Mouse (Mus musculus) forebrain, embryonic 10.5 days (tissue): ENCODE results near the gene Chaf1a. TPM values are rescaled to one million over a fixed set of nuclear protein-coding genes. Genes with fewer than 3 reads are reported as not detected.

Source experiments
- DNase-seq: peaks from one replicate; pipeline ENCODE4 v3.0.0-alpha.2; 2017; ENCODE audit warnings: low spot score; ENCODE audit errors: extremely low spot score
- H3K27ac ChIP-seq: fragments of 300-500 bp; sonication (generic); 2 replicates; pipeline ENCODE4 v1.5.1; 2016; ENCODE audit warnings: mild to moderate bottlenecking
- H3K27me3 ChIP-seq: fragments of 300-500 bp; sonication (generic); 2 replicates; pipeline ENCODE4 v1.6.1; 2016; ENCODE audit warnings: mild to moderate bottlenecking; ENCODE audit not compliant: poor library complexity, severe bottlenecking
- H3K36me3 ChIP-seq: fragments of 300-500 bp; sonication (generic); replicated peaks from 2 replicates; pipeline ENCODE4 v1.6.1; 2016; ENCODE audit warnings: mild to moderate bottlenecking, moderate library complexity
- H3K4me1 ChIP-seq: fragments of 300-500 bp; sonication (generic); 2 replicates; pipeline ENCODE4 v1.6.1; 2016
- H3K4me3 ChIP-seq: fragments of 300-500 bp; sonication (generic); 2 replicates; pipeline ENCODE4 v1.5.1; 2016; ENCODE audit warnings: mild to moderate bottlenecking, moderate library complexity
- H3K9me3 ChIP-seq: fragments of 300-500 bp; sonication (generic); 2 replicates; pipeline ENCODE4 v1.6.1; 2016; ENCODE audit warnings: mild to moderate bottlenecking, moderate library complexity
- WGBS: fragments of 180-500 bp; shearing (Covaris S2); methylation state at CpG from one replicate; pipeline ENCODE4 v1.1.7; 2016; 5-methylcytosine and 5-hydroxymethylcytosine counted together
- polyA plus RNA-seq: library from polyadenylated mRNA; unstranded; fragments of >200 nt; fragmentation: Nextera tagmentation; extraction: Ambion mirVana; gene quantifications from 2 replicates; pipeline ENCODE4 v1.2.1, GENCODE M21; 2016

The Chaf1a gene
- polyA plus RNA-seq, 1 experiment from 2014 or later: 53.9 TPM

DNA sequence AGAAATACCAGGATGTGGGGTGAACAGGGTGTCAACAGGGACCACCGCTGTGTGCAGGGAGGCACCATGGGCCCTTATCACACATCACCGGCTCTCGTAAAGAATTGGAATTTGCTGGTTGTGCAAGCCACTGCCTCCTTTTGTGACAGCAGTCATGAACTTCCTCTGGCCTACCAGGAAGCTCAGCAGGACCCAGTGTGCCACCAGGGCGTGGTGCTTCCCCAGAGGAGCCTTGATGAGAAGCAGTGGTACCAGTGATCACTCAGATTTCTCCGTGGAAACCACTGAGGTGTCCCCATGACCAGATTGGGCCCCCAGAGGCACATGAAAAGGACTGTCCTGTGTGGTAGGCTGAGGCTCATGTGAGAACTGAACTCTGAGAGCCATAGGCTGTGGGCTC is 16.9 kb upstream of the Chaf1a start:
- H3K27ac ChIP-seq: peak overlapping the region; percentile 48; the same call in 1 of the 2 replicates
- 81% methylated on average over 5 of the region's 5 CpGs for WGBS

DNA sequence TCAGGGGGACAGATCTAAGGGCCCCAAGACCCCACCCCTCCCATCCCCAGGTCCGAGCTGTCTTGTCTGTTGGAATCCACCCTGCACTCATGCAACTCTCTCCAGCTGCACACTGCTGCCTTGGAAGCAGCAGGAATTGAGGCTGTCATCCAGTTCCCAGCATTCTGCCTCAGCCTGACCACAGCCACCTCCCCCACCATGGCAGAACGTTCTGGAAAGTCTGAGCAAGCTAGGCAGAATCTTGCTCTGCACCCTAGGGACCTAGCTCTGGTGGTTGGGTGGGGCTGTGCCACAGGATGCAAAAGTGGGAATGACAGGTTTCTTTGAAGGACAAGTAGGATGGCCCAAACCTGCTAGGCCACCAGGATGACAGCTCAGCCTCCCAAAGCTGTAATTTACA is 15.8 kb upstream of the Chaf1a start:
- Histone ChIP-seq H3K27me3 (no peaks in the 10 kb centered on the region), H3K4me1 (peaks cover 15% of the 10 kb centered on the region), H3K4me3 (no peak overlapping the region), H3K27ac (no peak overlapping the region), H3K9me3 (no peaks in the 10 kb centered on the region), H3K36me3 (peaks cover 85% of the 10 kb centered on the region)
- no peak for DNase-seq
- WGBS: 83% methylated on average over 2 of the region's 2 CpGs

More for the DNA sequence above, 16.9 kb upstream of the Chaf1a start:
- no peaks in the 10 kb centered on the region for H3K27me3 ChIP-seq
- no peak overlapping the region for H3K4me3 ChIP-seq
- peaks cover 85% of the 10 kb centered on the region for H3K36me3 ChIP-seq
- H3K4me1 ChIP-seq: peaks cover 15% of the 10 kb centered on the region
- no peak for DNase-seq
- no peaks in the 10 kb centered on the region for H3K9me3 ChIP-seq

DNA sequence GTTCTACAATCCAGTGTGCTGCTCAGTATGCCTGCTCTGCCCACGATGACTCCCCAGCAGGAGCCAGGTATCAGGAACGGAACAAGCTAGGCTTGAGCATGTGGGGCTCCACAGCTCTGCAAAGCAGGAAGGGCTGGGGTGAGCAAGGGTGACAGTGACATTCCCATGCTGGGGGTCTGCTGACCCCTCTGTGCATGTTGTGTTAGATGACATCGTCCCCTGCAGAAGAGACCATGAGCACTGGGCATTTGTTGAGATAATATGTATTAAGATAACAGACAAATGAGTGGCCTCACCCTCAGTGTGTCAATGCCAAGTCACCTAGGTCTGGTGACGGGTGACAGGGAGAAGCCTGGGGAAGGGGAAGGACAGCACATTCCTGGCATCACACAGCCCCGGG is 15.3 kb upstream of the Chaf1a start:
- Histone ChIP-seq H3K9me3 (no peaks in the 10 kb centered on the region), H3K36me3 (peaks cover 85% of the 10 kb centered on the region), H3K27ac (no peak overlapping the region), H3K27me3 (no peaks in the 10 kb centered on the region), H3K4me3 (no peak overlapping the region), H3K4me1 (peaks cover 15% of the 10 kb centered on the region)
- 85% methylated on average over 5 of the region's 5 CpGs for WGBS
- no peak for DNase-seq

DNA sequence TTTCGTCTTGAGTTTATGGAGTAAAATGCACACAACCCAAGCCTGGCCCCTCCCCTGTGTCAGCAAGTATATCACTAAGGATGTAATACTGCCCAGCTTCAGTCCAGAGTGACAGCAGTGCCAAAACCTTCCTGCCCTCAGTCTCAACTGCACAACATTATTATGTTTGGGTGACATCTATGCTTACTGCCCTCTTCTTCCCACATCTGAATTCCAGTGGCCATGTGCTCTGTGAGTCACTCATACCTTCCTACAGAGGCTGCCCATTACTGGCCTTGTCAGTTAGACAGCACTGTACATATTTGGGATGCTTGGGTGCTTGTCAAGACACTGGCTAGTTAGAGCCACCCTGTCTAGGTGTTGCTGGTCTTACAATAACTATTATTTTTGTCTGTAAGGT is 13.9 kb upstream of the Chaf1a start:
- WGBS: 97% methylated on average over 1 of the region's 1 CpGs
- peaks cover 85% of the 10 kb centered on the region for H3K36me3 ChIP-seq
- no peak overlapping the region for H3K27ac ChIP-seq
- H3K9me3 ChIP-seq: no peaks in the 10 kb centered on the region
- peaks cover 15% of the 10 kb centered on the region for H3K4me1 ChIP-seq
- no peak overlapping the region for H3K4me3 ChIP-seq
- no peak for DNase-seq
- H3K27me3 ChIP-seq: no peaks in the 10 kb centered on the region

DNA sequence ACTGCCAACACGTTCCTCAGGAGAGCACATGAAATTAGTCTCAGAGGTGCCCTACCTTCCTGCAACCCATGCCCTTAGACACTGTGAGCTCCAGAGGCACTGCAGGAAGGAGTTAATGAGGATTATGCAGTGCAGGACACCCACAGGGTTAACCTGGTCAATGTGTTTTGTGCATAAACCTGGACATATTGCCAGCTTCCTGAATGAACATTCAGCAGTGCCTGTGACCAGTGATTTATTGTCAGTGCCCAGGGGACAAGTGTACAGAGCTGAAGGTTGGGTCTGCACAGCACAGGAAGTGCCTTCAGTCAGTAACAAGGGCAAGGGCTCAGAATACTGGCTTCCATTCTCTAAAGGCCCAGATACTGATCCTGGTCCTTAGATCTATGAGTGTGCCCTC is 13.4 kb upstream of the Chaf1a start:
- no peak for DNase-seq
- Histone ChIP-seq H3K4me3 (no peak overlapping the region), H3K27ac (no peak overlapping the region), H3K9me3 (no peaks in the 10 kb centered on the region), H3K36me3 (peaks cover 90% of the 10 kb centered on the region), H3K4me1 (peaks cover 15% of the 10 kb centered on the region), H3K27me3 (no peaks in the 10 kb centered on the region)
- WGBS: 80% methylated on average over 1 of the region's 1 CpGs

DNA sequence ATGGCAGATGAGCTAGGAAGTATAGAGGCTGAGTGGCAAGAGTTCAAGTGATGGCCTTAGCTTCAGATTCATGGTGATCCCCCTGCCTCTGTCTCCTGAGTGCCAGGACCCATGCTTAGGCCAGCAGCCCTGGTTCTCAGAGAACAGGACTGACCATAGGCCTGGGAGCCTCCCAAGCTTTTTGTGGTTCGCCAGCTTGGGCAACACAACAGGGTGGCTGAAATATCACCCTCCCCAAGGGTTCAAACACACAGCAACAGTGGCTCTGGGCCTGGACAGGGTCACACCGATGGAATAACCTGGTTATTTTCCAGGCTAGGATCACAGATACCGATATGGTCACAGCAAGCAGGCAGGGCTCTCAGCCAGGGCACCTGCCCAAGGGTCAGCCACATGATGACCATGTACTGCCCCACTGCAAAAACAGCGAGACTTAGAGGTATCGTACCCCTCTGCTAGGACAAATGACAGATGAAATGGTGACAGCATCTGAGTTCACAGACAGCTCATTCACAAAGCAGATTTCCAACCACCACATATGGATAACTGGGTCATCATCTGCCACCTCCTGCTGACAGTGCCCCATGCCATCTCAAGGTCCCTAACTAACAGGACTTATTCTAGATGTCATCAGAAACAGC is 12.3 kb upstream of the Chaf1a start:
- Histone ChIP-seq H3K27ac (no peak overlapping the region), H3K27me3 (no peaks in the 10 kb centered on the region), H3K9me3 (no peaks in the 10 kb centered on the region), H3K4me1 (peaks cover 12% of the 10 kb centered on the region), H3K4me3 (no peak overlapping the region), H3K36me3 (peaks cover 94% of the 10 kb centered on the region)
- 92% methylated on average over 5 of the region's 5 CpGs for WGBS
- no peak for DNase-seq

DNA sequence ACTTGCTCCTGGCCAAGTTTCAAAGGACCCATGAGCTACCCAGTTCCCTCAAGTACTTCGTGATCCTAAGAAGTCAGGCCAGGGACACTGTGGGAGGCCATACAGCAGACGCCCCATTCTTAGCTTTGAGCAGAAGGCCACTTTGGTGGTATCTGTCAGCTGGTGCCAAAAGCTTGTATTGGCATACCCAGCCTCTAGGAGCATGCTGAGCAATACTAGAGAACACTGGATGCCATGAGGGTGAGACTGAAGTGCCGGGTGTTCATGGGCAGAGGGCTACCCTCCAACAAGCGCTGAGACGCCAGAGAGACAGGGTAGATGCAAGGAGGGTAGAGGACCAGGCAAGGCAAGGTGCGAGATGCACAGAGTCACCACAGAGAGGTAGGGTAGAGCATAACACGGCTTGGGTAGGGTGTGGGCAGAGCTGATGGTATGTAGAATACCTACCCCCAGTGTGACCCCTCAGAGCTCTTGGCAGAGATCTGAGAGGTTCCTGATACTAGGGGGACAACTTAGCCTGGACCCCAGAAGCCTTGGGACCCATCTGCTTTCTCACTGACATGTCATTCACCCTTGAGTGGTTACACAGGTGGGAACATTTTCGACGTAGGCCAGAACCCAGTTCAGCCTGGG is 9.9 kb upstream of the Chaf1a start:
- Histone ChIP-seq H3K4me3 (no peak overlapping the region), H3K36me3 (peaks cover 92% of the 10 kb centered on the region), H3K27me3 (no peaks in the 10 kb centered on the region), H3K9me3 (no peaks in the 10 kb centered on the region), H3K27ac (no peak overlapping the region), H3K4me1 (peaks cover 19% of the 10 kb centered on the region)
- 92% methylated on average over 9 of the region's 9 CpGs for WGBS
- DNase-seq: no peak

DNA sequence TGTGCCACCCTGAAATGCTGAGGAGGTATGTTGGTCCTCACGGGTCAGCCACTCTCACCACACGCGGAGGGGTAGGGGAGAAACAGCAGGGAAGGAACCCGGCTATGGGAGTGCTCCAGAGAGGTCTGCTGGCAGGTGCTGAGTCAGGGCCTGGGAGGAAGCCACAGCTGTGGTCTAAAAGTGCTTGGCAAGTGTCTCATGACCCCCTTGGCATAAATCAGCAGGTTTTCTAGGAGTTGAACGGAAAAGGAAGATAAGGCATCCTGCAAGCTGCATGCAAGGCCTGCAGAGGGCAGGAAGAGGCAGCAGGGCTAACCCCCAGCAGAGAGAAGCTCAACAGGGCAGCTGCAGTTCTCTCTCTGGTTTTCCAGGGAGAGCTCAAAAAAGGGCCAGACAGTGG is 9.3 kb upstream of the Chaf1a start:
- H3K9me3 ChIP-seq: no peaks in the 10 kb centered on the region

DNA sequence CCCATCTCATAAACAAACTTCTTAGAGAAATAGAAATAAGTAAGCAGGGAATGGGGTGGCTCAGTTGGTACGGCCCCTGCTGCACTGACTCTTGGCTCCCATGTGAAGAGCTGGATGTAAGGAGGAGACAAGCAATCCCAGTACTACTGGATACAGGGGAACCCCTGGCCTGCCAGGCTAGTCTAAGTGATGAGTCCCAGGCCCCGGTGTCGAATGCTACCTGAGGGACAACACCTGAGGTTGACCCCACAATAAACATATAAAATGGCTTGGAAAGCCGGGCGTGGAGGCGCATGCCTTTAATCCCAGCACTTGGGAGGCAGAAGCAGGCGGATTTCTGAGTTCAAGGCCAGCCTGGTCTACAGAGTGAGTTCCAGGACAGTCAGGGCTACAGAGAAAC is 8.8 kb upstream of the Chaf1a start:
- Histone ChIP-seq H3K4me1 (peaks cover 23% of the 10 kb centered on the region), H3K36me3 (peaks cover 83% of the 10 kb centered on the region), H3K4me3 (no peak overlapping the region), H3K27ac (no peak overlapping the region), H3K27me3 (no peaks in the 10 kb centered on the region), H3K9me3 (no peaks in the 10 kb centered on the region)
- WGBS: 94% methylated on average over 7 of the region's 7 CpGs
- DNase-seq: no peak

More for the DNA sequence above, 9.3 kb upstream of the Chaf1a start:
- Histone ChIP-seq H3K27ac (no peak overlapping the region), H3K27me3 (no peaks in the 10 kb centered on the region), H3K4me1 (peaks cover 23% of the 10 kb centered on the region), H3K36me3 (peaks cover 88% of the 10 kb centered on the region), H3K4me3 (no peak overlapping the region)
- 81% methylated on average over 5 of the region's 5 CpGs for WGBS
- DNase-seq: no peak

DNA sequence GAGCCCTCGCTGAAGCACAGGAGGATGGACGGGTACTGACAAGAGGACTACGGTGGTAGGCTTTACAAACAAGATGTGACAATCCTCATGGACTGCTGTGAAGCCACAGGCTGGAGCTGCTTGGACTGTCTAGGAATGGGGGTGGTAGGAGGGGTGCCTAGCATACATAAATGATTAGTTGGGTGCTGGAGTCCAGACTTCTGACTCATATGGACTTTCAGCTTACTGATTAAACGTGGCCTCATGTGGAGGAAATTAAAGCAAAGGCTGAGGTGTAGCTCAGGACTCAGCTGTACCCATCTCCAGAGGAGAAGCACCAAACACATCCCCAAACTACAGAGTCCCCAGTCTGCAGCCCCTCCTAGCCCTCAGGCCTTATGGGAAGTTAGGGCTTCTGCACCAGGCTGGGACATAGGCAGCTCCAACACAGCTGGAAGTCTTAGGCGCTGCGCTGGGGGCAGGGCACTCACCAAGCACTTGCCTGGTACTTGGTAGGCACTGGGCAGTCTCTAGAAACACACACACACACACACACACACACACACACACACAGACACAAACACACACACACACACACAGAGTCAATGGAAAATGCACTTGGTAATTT is 8.0 kb upstream of the Chaf1a start:
- no peak overlapping the region for H3K4me3 ChIP-seq
- no peaks in the 10 kb centered on the region for H3K27me3 ChIP-seq
- H3K36me3 ChIP-seq: peaks cover 77% of the 10 kb centered on the region
- no peak for DNase-seq
- H3K27ac ChIP-seq: no peak overlapping the region
- peaks cover 27% of the 10 kb centered on the region for H3K4me1 ChIP-seq
- H3K9me3 ChIP-seq: no peaks in the 10 kb centered on the region
- 84% methylated on average over 6 of the region's 6 CpGs for WGBS

DNA sequence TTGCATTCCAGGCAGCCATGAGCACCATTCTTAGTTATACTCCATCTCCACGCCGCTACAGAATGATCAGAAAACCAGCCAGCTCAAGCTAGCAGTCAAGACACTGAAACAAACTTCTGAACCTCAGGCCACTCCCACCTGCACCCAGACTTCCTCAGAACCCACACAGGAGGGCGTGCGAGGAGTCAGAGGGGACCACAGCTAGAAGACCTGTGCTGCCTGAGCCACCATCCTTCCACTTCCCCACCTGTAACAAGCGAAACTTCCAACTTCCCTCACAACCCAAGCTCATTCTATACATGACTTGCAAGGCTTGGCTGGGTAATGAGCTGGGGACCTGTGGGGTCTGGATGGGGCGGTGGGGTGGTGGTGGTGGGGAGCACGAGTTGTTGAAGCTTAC is 7.4 kb upstream of the Chaf1a start:
- H3K4me1 ChIP-seq: peaks cover 27% of the 10 kb centered on the region
- no peaks in the 10 kb centered on the region for H3K9me3 ChIP-seq
- no peak for DNase-seq
- H3K27ac ChIP-seq: no peak overlapping the region
- peaks cover 71% of the 10 kb centered on the region for H3K36me3 ChIP-seq
- 78% methylated on average over 7 of the region's 7 CpGs for WGBS
- no peak overlapping the region for H3K4me3 ChIP-seq
- H3K27me3 ChIP-seq: no peaks in the 10 kb centered on the region

DNA sequence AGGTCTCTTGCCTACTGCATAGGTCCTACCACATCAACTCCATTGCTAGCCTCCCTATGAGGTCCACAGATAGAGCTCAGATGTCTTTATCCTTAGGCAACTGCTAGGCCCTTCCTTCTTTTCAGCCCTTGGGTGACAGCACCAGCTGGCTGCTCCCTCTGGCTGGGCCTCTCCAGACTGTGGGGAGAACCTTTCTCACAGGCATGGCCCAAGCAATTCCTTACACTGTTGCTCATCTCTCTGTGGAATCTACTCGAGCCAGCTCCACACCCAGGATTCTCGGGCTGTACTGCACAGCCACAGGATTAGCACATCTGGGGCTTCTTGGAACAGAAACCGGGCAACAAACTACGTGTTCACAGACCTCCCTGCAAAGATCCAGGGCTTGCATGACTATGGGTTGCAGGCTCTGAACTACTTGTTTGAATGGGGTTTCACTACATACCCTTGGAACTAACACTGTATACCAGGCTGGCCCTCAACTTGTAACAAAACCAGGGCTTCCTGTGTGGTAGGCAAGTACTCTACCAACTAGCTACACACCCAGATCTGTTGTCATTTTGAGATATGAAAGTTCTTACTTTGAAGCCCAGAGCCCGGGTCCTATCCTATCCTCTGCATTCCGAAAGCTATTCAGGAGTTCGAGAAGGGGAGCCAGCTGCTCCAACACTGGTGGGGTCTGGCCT is 6.1 kb upstream of the Chaf1a start:
- H3K4me1 ChIP-seq: peaks cover 27% of the 10 kb centered on the region
- no peaks in the 10 kb centered on the region for H3K9me3 ChIP-seq
- H3K27me3 ChIP-seq: no peaks in the 10 kb centered on the region
- WGBS: 95% methylated on average over 7 of the region's 7 CpGs
- DNase-seq: no peak
- peak overlapping the region; percentile 92; the same call in 1 of the 2 replicates for H3K4me3 ChIP-seq
- H3K27ac ChIP-seq: no peak overlapping the region
- peaks cover 58% of the 10 kb centered on the region for H3K36me3 ChIP-seq

DNA sequence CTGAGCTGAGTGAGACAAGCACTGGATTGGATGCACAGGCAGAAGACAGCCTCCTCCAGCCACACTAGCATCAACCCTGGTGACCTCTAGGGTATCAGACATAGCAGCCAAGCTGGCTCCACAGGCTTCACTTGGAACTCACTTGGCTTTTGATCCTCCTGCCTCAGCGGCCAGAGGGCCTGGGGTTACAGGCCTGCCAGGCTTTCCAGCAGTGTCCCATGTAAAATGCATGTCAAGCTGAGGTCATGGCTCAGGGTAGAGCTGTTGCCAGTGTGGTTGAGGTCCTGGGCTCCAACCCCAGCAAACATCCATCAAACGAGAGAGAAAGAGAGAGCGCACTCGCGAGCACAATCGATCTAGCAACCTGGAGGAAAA is 5.5 kb upstream of the Chaf1a start:
- Histone ChIP-seq H3K36me3 (peaks cover 52% of the 10 kb centered on the region), H3K27ac (no peak overlapping the region), H3K9me3 (no peaks in the 10 kb centered on the region), H3K4me1 (peaks cover 27% of the 10 kb centered on the region), H3K4me3 (peak overlapping the region; percentile 92; the same call in 1 of the 2 replicates), H3K27me3 (no peaks in the 10 kb centered on the region)
- no peak for DNase-seq
- WGBS: 85% methylated on average over 6 of the region's 6 CpGs
